Mouse (Mus musculus): Measurements from ENCODE around the gene B3galt6. TPM values are rescaled to one million over a fixed set of nuclear protein-coding genes. Genes with fewer than 3 reads are reported as not detected.

B3galt6 gene
- polyA plus RNA-seq (2014; fragmentation: Illumina TruSeq; extraction: RNeasy Lipid Tissue Mini Kit (QIAGEN cat#74804); ENCODE audit: low read depth, low replicate concordance), result 1.7 TPM

DNA sequence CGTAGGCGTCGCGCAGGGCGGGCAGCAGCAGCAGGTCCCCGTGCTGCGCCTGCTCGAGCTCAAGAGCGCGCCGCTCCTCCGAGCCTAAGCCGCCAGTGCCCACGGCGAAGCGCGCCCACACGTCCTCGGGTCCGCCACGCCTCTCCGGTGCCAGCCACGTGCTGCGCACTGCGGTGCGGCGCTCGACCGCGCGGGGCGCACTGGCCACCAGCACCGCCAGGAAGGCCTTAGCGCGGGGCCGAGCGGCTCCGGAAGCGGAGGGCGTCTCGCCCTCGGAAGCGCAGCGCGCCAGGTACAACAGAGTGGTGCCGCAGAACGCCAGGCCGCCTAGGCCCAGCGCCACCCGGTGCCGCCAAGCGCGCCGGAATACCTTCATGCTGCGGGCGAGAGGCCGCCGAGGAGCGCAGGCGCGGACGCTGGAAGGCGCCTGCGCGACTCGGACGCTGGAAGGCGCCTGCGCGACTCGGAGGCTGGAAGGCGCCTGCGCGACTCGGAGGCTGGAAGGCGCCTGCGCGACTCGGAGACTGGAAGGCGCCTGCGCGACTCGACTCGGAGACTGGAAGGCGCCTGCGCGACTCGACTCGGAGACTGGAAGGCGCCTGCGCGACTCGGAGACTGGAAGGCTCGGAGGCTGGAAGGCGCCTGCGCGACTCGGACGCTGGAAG, at the start of gene B3galt6, which contains the start of gene Sdf4:
TSS of gene B3galt6 (minus strand) at position 409 of the 665 bp plus-strand sequence.
TSS of gene Sdf4 (plus strand) at position 632 of the 665 bp plus-strand sequence.

DNA sequence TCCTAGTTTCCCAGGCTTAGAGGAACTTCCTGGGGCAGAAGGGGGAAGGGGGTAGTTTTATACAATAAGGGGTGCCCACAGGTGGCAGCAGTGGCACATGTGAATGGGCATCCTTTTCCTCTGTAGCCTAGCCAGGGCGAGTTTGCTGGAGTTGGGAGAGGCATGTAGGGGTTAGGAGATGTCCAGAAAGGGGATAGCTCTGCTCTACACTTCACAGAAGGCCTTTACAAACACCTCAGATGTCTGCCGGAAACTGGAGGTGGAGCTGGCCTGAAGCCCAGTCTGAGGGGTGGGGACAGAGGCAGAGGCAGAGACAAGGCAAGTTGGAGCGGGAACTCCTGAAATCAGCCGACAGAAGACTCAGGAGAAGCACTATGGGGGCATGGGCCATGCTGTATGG, 33.6 kb upstream of the B3galt6 start, which contains the start of gene Tnfrsf18:
TSS of gene Tnfrsf18 (plus strand) at position 152 of the 400 bp plus-strand sequence.

DNA sequence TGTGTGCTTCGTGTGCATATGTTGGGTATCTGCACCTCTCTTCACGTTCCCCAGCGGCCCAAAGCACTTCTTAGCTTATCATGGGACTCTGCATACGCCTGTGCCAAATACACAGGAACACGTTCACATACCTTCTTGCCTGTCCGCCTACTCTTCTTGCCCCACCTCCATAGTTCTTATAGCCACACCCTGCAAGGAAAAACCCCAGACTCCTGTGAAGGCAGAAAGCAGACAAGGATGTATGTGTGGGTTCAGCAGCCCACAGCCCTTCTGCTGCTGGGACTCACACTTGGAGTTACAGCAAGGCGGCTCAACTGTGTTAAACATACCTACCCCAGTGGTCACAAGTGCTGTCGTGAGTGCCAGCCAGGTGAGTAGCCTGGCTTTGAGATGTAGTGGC, 21.2 kb upstream of the B3galt6 start, which contains the start of gene Tnfrsf4:
TSS of gene Tnfrsf4 (plus strand) at position 207 of the 400 bp plus-strand sequence.

DNA sequence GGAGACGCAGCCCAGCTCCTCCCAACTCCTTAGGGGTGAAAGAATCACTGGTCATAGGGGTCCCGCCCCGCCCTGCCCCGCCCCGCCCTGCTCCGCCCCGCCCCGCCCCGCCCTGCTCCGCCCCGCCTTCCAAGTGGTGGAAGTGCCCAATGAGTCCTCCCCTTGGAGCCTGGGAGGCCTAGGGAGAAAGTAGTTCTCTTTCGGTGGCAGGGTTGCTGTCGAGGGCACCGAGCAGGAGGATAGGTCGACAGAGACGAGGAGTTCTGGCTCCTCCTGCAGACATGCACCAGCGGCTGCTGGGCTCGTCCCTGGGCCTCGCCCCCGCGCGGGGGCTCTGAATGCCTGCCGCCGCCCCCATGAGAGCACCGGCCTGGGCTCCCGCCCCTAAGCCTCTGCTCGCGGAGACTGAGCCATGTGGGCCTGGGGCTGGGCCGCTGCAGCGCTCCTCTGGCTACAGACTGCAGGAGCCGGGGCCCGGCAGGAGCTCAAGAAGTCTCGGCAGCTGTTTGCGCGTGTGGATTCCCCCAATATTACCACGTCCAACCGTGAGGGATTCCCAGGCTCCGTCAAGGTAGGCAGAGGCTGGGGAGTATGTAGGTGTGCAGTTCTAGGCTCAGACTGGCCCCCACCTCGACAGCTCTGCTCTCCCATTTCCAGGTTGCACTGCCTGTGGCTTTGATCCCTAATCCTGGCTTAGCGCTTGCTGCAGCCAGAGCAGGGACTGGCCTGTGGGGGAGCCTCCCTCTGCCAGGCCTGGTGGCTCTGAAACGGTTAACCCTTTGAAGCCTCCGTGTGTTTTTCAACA, 30.1 kb downstream of the B3galt6 start, which contains the start of gene C1qtnf12:
TSS of gene C1qtnf12 (plus strand) at position 152 of the 805 bp plus-strand sequence.

DNA sequence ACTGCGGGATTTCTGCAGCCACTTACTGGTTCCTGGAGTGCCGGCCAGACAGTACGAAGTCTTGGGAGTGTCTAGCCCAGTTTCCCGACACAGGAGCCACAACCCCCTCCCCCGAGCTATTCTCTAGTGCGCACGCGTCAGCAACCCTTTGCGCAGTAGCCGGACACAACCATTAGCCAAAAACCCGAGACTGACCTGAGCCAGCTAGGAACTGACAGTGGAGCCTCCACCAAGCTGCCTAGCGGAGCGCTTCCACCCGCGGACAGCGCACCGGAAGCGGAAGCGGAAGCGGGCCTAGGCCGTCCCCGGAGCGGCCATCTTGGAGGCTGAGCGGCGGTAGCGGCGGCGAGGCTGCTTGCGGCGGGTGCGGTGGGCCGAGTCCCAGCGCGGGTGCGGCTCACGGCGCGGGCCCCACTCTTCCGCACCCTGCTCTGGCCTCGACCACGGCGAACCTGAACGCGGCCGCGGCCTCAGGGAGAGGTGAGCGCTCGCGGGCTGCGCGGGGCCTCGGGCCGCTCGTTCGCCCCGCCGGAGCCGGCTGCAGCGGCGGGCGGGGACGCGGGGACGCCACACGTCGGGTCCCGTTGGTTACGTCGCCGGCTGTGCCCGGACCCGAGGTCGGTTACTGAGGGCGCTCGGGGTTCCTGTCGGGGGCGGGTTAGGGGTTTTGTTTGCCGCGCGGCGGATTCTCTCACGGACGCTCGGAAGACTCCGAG, 48.8 kb downstream of the B3galt6 start, which contains the start of gene Ube2j2:
TSS of gene Ube2j2 (plus strand) at position 298 of the 716 bp plus-strand sequence.

Other genes starting within 250 kb of the B3galt6 start
- 1.5 TPM for gene Atad3a, start 231.6 kb downstream of the B3galt6 start, polyA plus RNA-seq (2014; fragmentation: Illumina TruSeq; extraction: RNeasy Lipid Tissue Mini Kit (QIAGEN cat#74804); ENCODE audit: low read depth, low replicate concordance)
- 0.57 TPM for gene Vwa1, start 218.0 kb downstream of the B3galt6 start, polyA plus RNA-seq (2014; fragmentation: Illumina TruSeq; extraction: RNeasy Lipid Tissue Mini Kit (QIAGEN cat#74804); ENCODE audit: low read depth, low replicate concordance)
- gene Tmem88b, start 206.8 kb downstream of the B3galt6 start, polyA plus RNA-seq (2014; fragmentation: Illumina TruSeq; extraction: RNeasy Lipid Tissue Mini Kit (QIAGEN cat#74804); ENCODE audit: low read depth, low replicate concordance), result 1.7 TPM
- gene Ankrd65, start 202.2 kb downstream of the B3galt6 start, polyA plus RNA-seq (2014; fragmentation: Illumina TruSeq; extraction: RNeasy Lipid Tissue Mini Kit (QIAGEN cat#74804); ENCODE audit: low read depth, low replicate concordance), result not detected
- 131 TPM for gene Mrpl20, start 189.8 kb downstream of the B3galt6 start, polyA plus RNA-seq (2014; fragmentation: Illumina TruSeq; extraction: RNeasy Lipid Tissue Mini Kit (QIAGEN cat#74804); ENCODE audit: low read depth, low replicate concordance)
- 32.1 TPM for gene Ccnl2, start 180.2 kb downstream of the B3galt6 start, polyA plus RNA-seq (2014; fragmentation: Illumina TruSeq; extraction: RNeasy Lipid Tissue Mini Kit (QIAGEN cat#74804); ENCODE audit: low read depth, low replicate concordance)
- gene Aurkaip1, start 161.4 kb downstream of the B3galt6 start, polyA plus RNA-seq (2014; fragmentation: Illumina TruSeq; extraction: RNeasy Lipid Tissue Mini Kit (QIAGEN cat#74804); ENCODE audit: low read depth, low replicate concordance), result 6.5 TPM
- 91.8 TPM for gene Mxra8, start 153.0 kb downstream of the B3galt6 start, polyA plus RNA-seq (2014; fragmentation: Illumina TruSeq; extraction: RNeasy Lipid Tissue Mini Kit (QIAGEN cat#74804); ENCODE audit: low read depth, low replicate concordance)
- gene Dvl1, start 145.2 kb downstream of the B3galt6 start, polyA plus RNA-seq (2014; fragmentation: Illumina TruSeq; extraction: RNeasy Lipid Tissue Mini Kit (QIAGEN cat#74804); ENCODE audit: low read depth, low replicate concordance), result 6.2 TPM
- gene Tas1r3, start 129.3 kb downstream of the B3galt6 start, polyA plus RNA-seq (2014; fragmentation: Illumina TruSeq; extraction: RNeasy Lipid Tissue Mini Kit (QIAGEN cat#74804); ENCODE audit: low read depth, low replicate concordance), result 0.18 TPM
- 60.8 TPM for gene Cptp, start 123.2 kb downstream of the B3galt6 start, polyA plus RNA-seq (2014; fragmentation: Illumina TruSeq; extraction: RNeasy Lipid Tissue Mini Kit (QIAGEN cat#74804); ENCODE audit: low read depth, low replicate concordance)
- 2.4 TPM for gene Ints11, start 123.1 kb downstream of the B3galt6 start, polyA plus RNA-seq (2014; fragmentation: Illumina TruSeq; extraction: RNeasy Lipid Tissue Mini Kit (QIAGEN cat#74804); ENCODE audit: low read depth, low replicate concordance)
- gene Pusl1, start 100.9 kb downstream of the B3galt6 start, polyA plus RNA-seq (2014; fragmentation: Illumina TruSeq; extraction: RNeasy Lipid Tissue Mini Kit (QIAGEN cat#74804); ENCODE audit: low read depth, low replicate concordance), result 0.56 TPM
- 1.0 TPM for gene Acap3, start 100.8 kb downstream of the B3galt6 start, polyA plus RNA-seq (2014; fragmentation: Illumina TruSeq; extraction: RNeasy Lipid Tissue Mini Kit (QIAGEN cat#74804); ENCODE audit: low read depth, low replicate concordance)
- gene Ube2j2, start 48.8 kb downstream of the B3galt6 start, polyA plus RNA-seq (2014; fragmentation: Illumina TruSeq; extraction: RNeasy Lipid Tissue Mini Kit (QIAGEN cat#74804); ENCODE audit: low read depth, low replicate concordance), result 156 TPM
- 8.9 TPM for gene C1qtnf12, start 30.3 kb downstream of the B3galt6 start, polyA plus RNA-seq (2014; fragmentation: Illumina TruSeq; extraction: RNeasy Lipid Tissue Mini Kit (QIAGEN cat#74804); ENCODE audit: low read depth, low replicate concordance)
- 97.4 TPM for gene Sdf4, start 223 bp upstream of the B3galt6 start, polyA plus RNA-seq (2014; fragmentation: Illumina TruSeq; extraction: RNeasy Lipid Tissue Mini Kit (QIAGEN cat#74804); ENCODE audit: low read depth, low replicate concordance)
- gene Tnfrsf4, start 21.2 kb upstream of the B3galt6 start, polyA plus RNA-seq (2014; fragmentation: Illumina TruSeq; extraction: RNeasy Lipid Tissue Mini Kit (QIAGEN cat#74804); ENCODE audit: low read depth, low replicate concordance), result not detected
- not detected for gene Tnfrsf18, start 33.5 kb upstream of the B3galt6 start, polyA plus RNA-seq (2014; fragmentation: Illumina TruSeq; extraction: RNeasy Lipid Tissue Mini Kit (QIAGEN cat#74804); ENCODE audit: low read depth, low replicate concordance)
- gene Ttll10, start 66.8 kb upstream of the B3galt6 start, polyA plus RNA-seq (2014; fragmentation: Illumina TruSeq; extraction: RNeasy Lipid Tissue Mini Kit (QIAGEN cat#74804); ENCODE audit: low read depth, low replicate concordance), result 25.6 TPM
- 17.1 TPM for gene 9430015G10Rik, start 117.3 kb upstream of the B3galt6 start, polyA plus RNA-seq (2014; fragmentation: Illumina TruSeq; extraction: RNeasy Lipid Tissue Mini Kit (QIAGEN cat#74804); ENCODE audit: low read depth, low replicate concordance)
- gene Rnf223, start 137.9 kb upstream of the B3galt6 start, polyA plus RNA-seq (2014; fragmentation: Illumina TruSeq; extraction: RNeasy Lipid Tissue Mini Kit (QIAGEN cat#74804); ENCODE audit: low read depth, low replicate concordance), result not detected
- 1.8 TPM for gene Agrn, start 204.8 kb upstream of the B3galt6 start, polyA plus RNA-seq (2014; fragmentation: Illumina TruSeq; extraction: RNeasy Lipid Tissue Mini Kit (QIAGEN cat#74804); ENCODE audit: low read depth, low replicate concordance)
- not detected for gene Isg15, start 208.2 kb upstream of the B3galt6 start, polyA plus RNA-seq (2014; fragmentation: Illumina TruSeq; extraction: RNeasy Lipid Tissue Mini Kit (QIAGEN cat#74804); ENCODE audit: low read depth, low replicate concordance)
- 0.14 TPM for gene AW011738, start 210.7 kb upstream of the B3galt6 start, polyA plus RNA-seq (2014; fragmentation: Illumina TruSeq; extraction: RNeasy Lipid Tissue Mini Kit (QIAGEN cat#74804); ENCODE audit: low read depth, low replicate concordance)
- gene Perm1, start 223.2 kb upstream of the B3galt6 start, polyA plus RNA-seq (2014; fragmentation: Illumina TruSeq; extraction: RNeasy Lipid Tissue Mini Kit (QIAGEN cat#74804); ENCODE audit: low read depth, low replicate concordance), result not detected
- gene Plekhn1, start 242.2 kb upstream of the B3galt6 start, polyA plus RNA-seq (2014; fragmentation: Illumina TruSeq; extraction: RNeasy Lipid Tissue Mini Kit (QIAGEN cat#74804); ENCODE audit: low read depth, low replicate concordance), result 2.6 TPM
- gene Noc2l, start 243.4 kb upstream of the B3galt6 start, polyA plus RNA-seq (2014; fragmentation: Illumina TruSeq; extraction: RNeasy Lipid Tissue Mini Kit (QIAGEN cat#74804); ENCODE audit: low read depth, low replicate concordance), result 2.2 TPM

All from testis, adult 10 weeks (tissue).